Mouse (Mus musculus) heart, embryonic 11.5 days (tissue): ENCODE data around the gene Mbd6. TPM values are rescaled to one million over a fixed set of nuclear protein-coding genes. Genes with fewer than 3 reads are reported as not detected.
A peak's percentile ranks its signal among the peaks of the same experiment; 100 is the strongest.

Experiments used
- ATAC-seq: fragments of 200-750 bp; cut with Nextera tagmentation; replicated peaks from 2 replicates; pipeline ENCODE4 v1.8.0; 2017; ENCODE audit warnings: moderate library complexity; ENCODE audit not compliant: insufficient number of reproducible peaks, low FRiP score, low TSS enrichment
- H3K27ac ChIP-seq: fragments of 300-500 bp; sonication (generic); 2 replicates; pipeline ENCODE4 v1.5.1; 2014; ENCODE audit warnings: mild to moderate bottlenecking, low read depth, low read length
- H3K27me3 ChIP-seq: fragments of 300-500 bp; sonication (generic); 2 replicates; pipeline ENCODE4 v1.6.1; 2014; ENCODE audit warnings: mild to moderate bottlenecking, low read length, mixed read lengths; ENCODE audit not compliant: control insufficient read depth, insufficient read depth
- H3K36me3 ChIP-seq: fragments of 300-500 bp; sonication (generic); 2 replicates; pipeline ENCODE4 v1.6.1; 2014; ENCODE audit warnings: mild to moderate bottlenecking, low read length, moderate library complexity, mixed read lengths; ENCODE audit not compliant: control insufficient read depth, insufficient read depth
- H3K4me1 ChIP-seq: fragments of 300-500 bp; sonication (generic); 2 replicates; pipeline ENCODE4 v1.6.1; 2014; ENCODE audit warnings: low read length; ENCODE audit not compliant: control insufficient read depth, insufficient read depth
- H3K4me2 ChIP-seq: fragments of 300-500 bp; sonication (generic); 2 replicates; pipeline ENCODE4 v1.6.1; 2014; ENCODE audit warnings: mild to moderate bottlenecking, moderate library complexity
- H3K4me3 ChIP-seq: fragments of 300-500 bp; sonication (generic); 2 replicates; pipeline ENCODE4 v1.5.1; 2014; ENCODE audit warnings: low read depth, low read length
- H3K9ac ChIP-seq: fragments of 300-500 bp; sonication (generic); 2 replicates; pipeline ENCODE4 v1.6.1; 2014; ENCODE audit warnings: mild to moderate bottlenecking, low read depth, low read length, moderate library complexity
- H3K9me3 ChIP-seq: fragments of 300-500 bp; sonication (generic); replicated peaks from 2 replicates; pipeline ENCODE4 v1.6.1; 2016; ENCODE audit warnings: low read length; ENCODE audit not compliant: control insufficient read depth
- WGBS: fragments of 180-500 bp; shearing (Covaris S2); extraction: QIAGEN DNeasy Blood & Tissue Kit; methylation state at CpG from one replicate; pipeline ENCODE4 v1.1.7; 2014; ENCODE audit not compliant: insufficient replicate concordance; 5-methylcytosine and 5-hydroxymethylcytosine counted together
- polyA plus RNA-seq: library from polyadenylated mRNA; unstranded; fragments of >200 nt; fragmentation: Nextera tagmentation; extraction: Ambion mirVana; gene quantifications from 2 replicates; pipeline ENCODE4 v1.2.1, GENCODE M21; 2014

Gene Mbd6
- polyA plus RNA-seq, 1 experiment from 2014 or later: 13.6 TPM

- Histone ChIP-seq H3K4me1 (peaks cover 5% of the 10 kb centered on the region; the same call in 1 of the 2 replicates), H3K27ac (no peak overlapping the region), H3K9ac (no peak overlapping the region), H3K9me3 (no peaks in the 10 kb centered on the region), H3K36me3 (peaks cover 74% of the 10 kb centered on the region), H3K4me3 (no peak overlapping the region), H3K4me2 (no peak overlapping the region), H3K27me3 (no peaks in the 10 kb centered on the region)
- WGBS: 89% methylated on average over 8 of the region's 8 CpGs
- no peak for ATAC-seq
Measured at GRCm38 (mm10) chr10:127281316-127281715, 7.5 kb downstream of the Mbd6 start.

GRCm38 (mm10) chr10:127279730-127280129 lies 9.1 kb downstream of the Mbd6 start:
- no peaks in the 10 kb centered on the region for H3K27me3 ChIP-seq
- H3K9me3 ChIP-seq: no peaks in the 10 kb centered on the region
- no peak overlapping the region for H3K4me3 ChIP-seq
- ATAC-seq: no peak
- 93% methylated on average over 2 of the region's 2 CpGs for WGBS
- no peaks in the 10 kb centered on the region for H3K4me1 ChIP-seq
- H3K9ac ChIP-seq: no peak overlapping the region
- H3K27ac ChIP-seq: no peak overlapping the region
- H3K36me3 ChIP-seq: peaks cover 74% of the 10 kb centered on the region
- H3K4me2 ChIP-seq: no peak overlapping the region

- Histone ChIP-seq H3K36me3 (peaks cover 41% of the 10 kb centered on the region), H3K4me1 (no peaks in the 10 kb centered on the region), H3K27me3 (no peaks in the 10 kb centered on the region), H3K27ac (no peak overlapping the region), H3K4me2 (no peak overlapping the region), H3K9ac (no peak overlapping the region), H3K9me3 (no peaks in the 10 kb centered on the region), H3K4me3 (no peak overlapping the region)
- no peak for ATAC-seq
- WGBS: 86% methylated on average over 11 of the region's 11 CpGs
Measured at GRCm38 (mm10) chr10:127274261-127275022, 14.4 kb downstream of the Mbd6 start.

- no peak overlapping the region for H3K9ac ChIP-seq
Measured at GRCm38 (mm10) chr10:127272371-127272770, 16.4 kb downstream of the Mbd6 start.

DNA sequence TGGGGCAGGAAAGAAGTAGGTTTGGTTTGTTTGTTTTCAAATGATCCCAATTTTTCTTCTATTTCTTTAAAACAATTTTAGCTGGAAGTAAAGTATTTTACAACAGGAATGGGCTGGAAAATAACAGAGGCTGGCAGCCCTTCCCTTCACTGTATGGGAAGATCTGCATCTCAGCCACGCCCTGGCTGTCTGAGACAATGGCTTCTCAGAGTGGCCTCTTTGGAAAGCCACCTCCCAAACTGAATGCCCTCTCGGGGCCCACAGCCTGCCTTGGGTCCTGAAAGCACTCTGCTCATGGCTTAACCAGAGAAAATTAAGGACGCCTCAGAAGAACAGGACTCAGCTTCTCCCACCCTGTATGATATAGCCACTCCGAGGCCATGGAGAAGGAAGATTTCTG lies 18.9 kb downstream of the Mbd6 start:
- WGBS: 88% methylated on average over 4 of the region's 4 CpGs
- Histone ChIP-seq H3K4me2 (0 out of 2 replicates have a peak overlapping the region, but pooled peaks have one; percentile 12), H3K9me3 (no peaks in the 10 kb centered on the region), H3K36me3 (peaks cover 11% of the 10 kb centered on the region), H3K4me1 (peaks cover 13% of the 10 kb centered on the region), H3K4me3 (no peak overlapping the region), H3K9ac (no peak overlapping the region), H3K27me3 (no peaks in the 10 kb centered on the region), H3K27ac (no peak overlapping the region)
- no peak for ATAC-seq

More at GRCm38 (mm10) chr10:127272371-127272770, 16.4 kb downstream of the Mbd6 start:
- no peak overlapping the region for H3K4me3 ChIP-seq
- 88% methylated on average over 5 of the region's 5 CpGs for WGBS
- ATAC-seq: no peak
- H3K4me2 ChIP-seq: no peak overlapping the region
- H3K36me3 ChIP-seq: peaks cover 31% of the 10 kb centered on the region
- H3K27ac ChIP-seq: no peak overlapping the region
- H3K4me1 ChIP-seq: peaks cover 8% of the 10 kb centered on the region
- no peaks in the 10 kb centered on the region for H3K27me3 ChIP-seq
- H3K9me3 ChIP-seq: no peaks in the 10 kb centered on the region

GRCm38 (mm10) chr10:127269036-127269435 lies 19.8 kb downstream of the Mbd6 start:
- H3K27me3 ChIP-seq: peaks cover 6% of the 10 kb centered on the region; the same call in 1 of the 2 replicates
- no peak overlapping the region for H3K27ac ChIP-seq

DNA sequence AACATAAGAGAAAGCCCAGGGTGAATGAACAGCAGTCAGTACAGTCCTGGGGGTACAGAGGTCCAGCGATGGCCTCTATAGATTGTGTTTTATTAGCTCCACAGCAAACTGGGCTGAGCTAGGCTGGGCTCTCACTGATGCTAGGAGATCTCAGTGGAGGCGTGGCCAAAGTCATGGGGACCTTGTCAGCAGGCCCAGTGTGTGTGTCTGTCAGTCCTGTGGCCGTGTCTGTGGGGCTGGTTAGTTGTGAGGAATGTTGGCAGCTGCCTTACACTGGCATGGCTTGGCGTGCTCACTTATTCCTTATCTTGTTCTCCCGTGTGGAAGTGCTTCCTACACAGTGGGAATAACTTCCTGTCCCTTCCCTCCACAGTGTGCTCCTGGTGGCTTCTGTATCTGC lies 20.4 kb downstream of the Mbd6 start:
- Histone ChIP-seq H3K27me3 (peaks cover 11% of the 10 kb centered on the region), H3K9me3 (no peaks in the 10 kb centered on the region), H3K9ac (no peak overlapping the region), H3K4me1 (peaks cover 13% of the 10 kb centered on the region), H3K27ac (no peak overlapping the region), H3K4me3 (no peak overlapping the region), H3K36me3 (peaks cover 11% of the 10 kb centered on the region), H3K4me2 (no peak overlapping the region)
- ATAC-seq: no peak
- 68% methylated on average over 5 of the region's 5 CpGs for WGBS

More at GRCm38 (mm10) chr10:127269036-127269435, 19.8 kb downstream of the Mbd6 start:
- Histone ChIP-seq H3K4me1 (peaks cover 13% of the 10 kb centered on the region), H3K4me2 (no peak overlapping the region), H3K36me3 (peaks cover 11% of the 10 kb centered on the region), H3K4me3 (no peak overlapping the region), H3K9ac (no peak overlapping the region), H3K9me3 (no peaks in the 10 kb centered on the region)
- no peak for ATAC-seq
- WGBS: 81% methylated on average over 12 of the region's 12 CpGs

GRCm38 (mm10) chr10:127267318-127267717 lies 21.5 kb downstream of the Mbd6 start:
- Histone ChIP-seq H3K9ac (peak overlapping the region; percentile 100), H3K27me3 (peaks cover 22% of the 10 kb centered on the region), H3K4me1 (peaks cover 19% of the 10 kb centered on the region), H3K9me3 (no peaks in the 10 kb centered on the region), H3K4me2 (peak overlapping the region; percentile 97), H3K27ac (no peak overlapping the region), H3K36me3 (peaks cover 7% of the 10 kb centered on the region; the same call in 1 of the 2 replicates), H3K4me3 (peak overlapping the region; percentile 98)
- no peak for ATAC-seq
- 70% methylated on average over 5 of the region's 5 CpGs for whole genome bisulfite sequencing
